Comparison of ENCODE assay signal across 15 mouse cellular contexts in genomic region chr2:18957459-18957858, GRCm38 (mm10). TPM values are rescaled to one million over a fixed set of nuclear protein-coding genes. Genes with fewer than 3 reads are reported as not detected.
DNase-seq lines count a peak whose midpoint lies in the region; ATAC-seq and TF ChIP-seq lines count a peak whose summit lies in the region.
"Had no signal": no experiment of that assay in that cellular context is flagged by ENCODE, and none has a peak within 500 bp of the region (broad histone marks: within the 10 kb centered on the region; RNA-seq: fewer than 3 reads in every experiment).

No protein-coding gene starts in this region.

- peak overlapping the region; percentile 11; the same call in 1 of the 2 replicates for H3K4me3 ChIP-seq in heart, postnatal 0 days (ENCODE audit: low read depth, low read length)
- H3K4me3 ChIP-seq in liver, embryonic 14.5 days (ENCODE audit: insufficient read depth in 1 of 2, low read depth in 2 of 2, low read length in 2 of 2), result no peak overlapping the region
- H3K4me3 ChIP-seq: embryonic facial prominence, embryonic 15.5 days; forebrain, embryonic 13.5 days; hindbrain, embryonic 15.5 days had no signal

- no peak for DNase-seq in heart, postnatal 0 days (ENCODE audit: low spot score)
- no peak for DNase-seq in heart, adult 9 months (ENCODE audit: low spot score in 2 of 2)
- DNase-seq in CD8-positive naive resting alpha-beta T cell, adult 2 months (ENCODE audit: low read depth in 2 of 2, low spot score in 2 of 2), result peak; percentile 44 to 46
- DNase-seq in liver, embryonic 14.5 days (ENCODE audit: low read depth in 3 of 3, low spot score in 3 of 3), result no peak
- peak; percentile 66 for DNase-seq in thymus, postnatal 14 days
- DNase-seq in layer of hippocampus, postnatal 25 days (ENCODE audit: extremely low spot score in 1 of 2, low spot score in 1 of 2), result no peak
- no peak for DNase-seq in right cerebral cortex, postnatal 14 days
- DNase-seq: cerebellum, adult 11 months; kidney, adult 9 months; lung, embryonic 14.5 days had no signal

- no peak for TF ChIP-seq CTCF in heart, postnatal 0 days (IDR thresholded peaks at IDR 0.05; ENCODE audit: low read depth)
- TF ChIP-seq CTCF in liver, embryonic 14.5 days (IDR thresholded peaks at IDR 0.05; ENCODE audit: low read depth), result no peak

- no peaks in the 10 kb centered on the region for H3K27me3 ChIP-seq in heart, postnatal 0 days (ENCODE audit: control insufficient read depth, insufficient read depth, low read length)
- H3K27me3 ChIP-seq in liver, embryonic 14.5 days (ENCODE audit: control insufficient read depth, insufficient read depth, low read length), result no peaks in the 10 kb centered on the region
- H3K27me3 ChIP-seq: embryonic facial prominence, embryonic 15.5 days; forebrain, embryonic 13.5 days; hindbrain, embryonic 15.5 days had no signal

- ATAC-seq in heart, postnatal 0 days (ENCODE audit: insufficient read depth, low read depth), result no peak
- ATAC-seq in liver, embryonic 14.5 days (ENCODE audit: insufficient read depth), result no peak
- ATAC-seq: forebrain, embryonic 13.5 days had no signal

- no peak overlapping the region for H3K9ac ChIP-seq in heart, postnatal 0 days (replicated peaks; ENCODE audit: low read depth, low read length)
- H3K9ac ChIP-seq in liver, embryonic 14.5 days (replicated peaks), result no peak overlapping the region; the same call in 1 of the 2 replicates
- H3K9ac ChIP-seq: embryonic facial prominence, embryonic 15.5 days; forebrain, embryonic 13.5 days; hindbrain, embryonic 15.5 days; lung, embryonic 14.5 days had no signal

- no peak for TF ChIP-seq EP300 in heart, postnatal 0 days (IDR thresholded peaks at IDR 0.05; ENCODE audit: low read depth)
- no peak for TF ChIP-seq EP300 in liver, embryonic 14.5 days (IDR thresholded peaks at IDR 0.05; ENCODE audit: low read depth)

- no peaks in the 10 kb centered on the region for H3K36me3 ChIP-seq in heart, postnatal 0 days (replicated peaks; ENCODE audit: control insufficient read depth, insufficient read depth, low read length)
- no peaks in the 10 kb centered on the region for H3K36me3 ChIP-seq in liver, embryonic 14.5 days (replicated peaks; ENCODE audit: control insufficient read depth, insufficient read depth, low read depth)
- H3K36me3 ChIP-seq: embryonic facial prominence, embryonic 15.5 days; hindbrain, embryonic 15.5 days had no signal

- peak overlapping the region; percentile 51 for H3K4me2 ChIP-seq in heart, postnatal 0 days (ENCODE audit: low read depth, low read length)
- H3K4me2 ChIP-seq in liver, embryonic 14.5 days (ENCODE audit: low read depth), result peak overlapping the region; percentile 28; the same call in 1 of the 2 replicates
- H3K4me2 ChIP-seq: embryonic facial prominence, embryonic 15.5 days; forebrain, embryonic 13.5 days; hindbrain, embryonic 15.5 days; lung, embryonic 14.5 days had no signal

- H3K9me3 ChIP-seq in heart, postnatal 0 days (replicated peaks; ENCODE audit: control insufficient read depth, low read length), result no peaks in the 10 kb centered on the region
- H3K9me3 ChIP-seq in liver, embryonic 14.5 days (ENCODE audit: control insufficient read depth, low read length), result no peaks in the 10 kb centered on the region
- H3K9me3 ChIP-seq: embryonic facial prominence, embryonic 15.5 days; forebrain, embryonic 13.5 days; hindbrain, embryonic 15.5 days had no signal

- 54% methylated on average over 7 of the region's 7 CpGs for WGBS in heart, postnatal 0 days
- WGBS in liver, embryonic 14.5 days (ENCODE audit: insufficient replicate concordance), result 50% methylated on average over 7 of the region's 7 CpGs

- peak overlapping the region; percentile 52 for H3K27ac ChIP-seq in heart, postnatal 0 days (ENCODE audit: low read depth)
- H3K27ac ChIP-seq in liver, embryonic 14.5 days, result no peak overlapping the region
- H3K27ac ChIP-seq: embryonic facial prominence, embryonic 15.5 days; forebrain, embryonic 13.5 days; hindbrain, embryonic 15.5 days had no signal

- peaks cover 28% of the 10 kb centered on the region for H3K4me1 ChIP-seq in heart, postnatal 0 days (ENCODE audit: control insufficient read depth, insufficient read depth)
- peaks cover 54 to 63% of the 10 kb centered on the region in 2 experiments for H3K4me1 ChIP-seq in liver, embryonic 14.5 days (replicated peaks; ENCODE audit: control insufficient read depth in 2 of 2, insufficient read depth in 2 of 2, low read length in 1 of 2)
- H3K4me1 ChIP-seq: hindbrain, embryonic 15.5 days had no signal

RNA-seq across cellular contexts. Expression of gene Pip4k2a, which starts 40.5 kb away (rescaled TPM):
- 1.3 and 2.3 TPM in 2 replicates for total RNA-seq in heart, postnatal 0 days (2014; rRNA removed; ENCODE audit: low replicate concordance)
- 2.7 and 4.3 TPM in 2 replicates for polyA plus RNA-seq in heart, postnatal 0 days (2015; fragmentation: Nextera tagmentation; extraction: Ambion mirVana)
- polyA plus RNA-seq in liver, embryonic 14.5 days (2012; rRNA removed), result 10.7 and 16.6 TPM in 2 replicates
- polyA plus RNA-seq in liver, embryonic 14.5 days (2014; fragmentation: Nextera tagmentation; extraction: Ambion mirVana), result 15.2 and 17.4 TPM in 2 replicates
- total RNA-seq in layer of hippocampus, postnatal 25 days (2021), result 10 to 100 TPM; 47.9 to 54.1 TPM

RNA-seq across cellular contexts. Expression of gene 4930426L09Rik, which starts 40.7 kb away (rescaled TPM):
- 4.1 TPM in 1 of 2 replicates, not detected in the other for total RNA-seq in heart, postnatal 0 days (2014; rRNA removed; ENCODE audit: low replicate concordance)
- polyA plus RNA-seq in heart, postnatal 0 days (2015; fragmentation: Nextera tagmentation; extraction: Ambion mirVana), result 0.08 and 0.36 TPM in 2 replicates
- 0.22 and 0.28 TPM in 2 replicates for polyA plus RNA-seq in liver, embryonic 14.5 days (2012; rRNA removed)
- polyA plus RNA-seq in liver, embryonic 14.5 days (2014; fragmentation: Nextera tagmentation; extraction: Ambion mirVana), result 0.22 and 0.28 TPM in 2 replicates
- total RNA-seq in layer of hippocampus, postnatal 25 days (2021), result 1 to 10 TPM; 1.2 to 1.3 TPM
- total RNA-seq: common myeloid progenitor, adult 5-6 weeks; gastrocnemius, adult 8-10 months had no signal

Comparison
In these comparisons a context has a peak if more than half of its experiments do, and no peak if none do; other contexts are left out.
1. DNase-seq: peak in CD8-positive naive resting alpha-beta T cell, adult 2 months (2 of 2) and thymus, postnatal 14 days (single experiment); none in heart, postnatal 0 days (single experiment), heart, adult 9 months (0 of 2), liver, embryonic 14.5 days (0 of 3), layer of hippocampus, postnatal 25 days (0 of 2) and right cerebral cortex, postnatal 14 days (single experiment).
2. RNA of gene Pip4k2a, which starts 40.5 kb away (total RNA-seq): 47.9 to 54.1 TPM in layer of hippocampus, postnatal 25 days; 1.3 to 2.3 TPM in heart, postnatal 0 days; every median in the first group is over 10 times any median in the second.